Mouse (Mus musculus) c-Kit-positive CD71-positive TER-119-positive erythroid progenitor cells, embryonic 14.5 days (primary cell): ENCODE measurements around the gene Tcf25.
"Not testable (repeated sequence)": the region's sequence is repeated elsewhere in the genome, so short reads cannot be mapped to it uniquely, and the experiment has no call there.

Experiments used
- DNase-seq: peaks from one replicate; pipeline ENCODE4 v3.0.0-alpha.2; 2013; ENCODE audit warnings: low spot score

Gene Tcf25

GRCm38 (mm10) chr8:123430936-123431335 is 57.4 kb downstream of the Tcf25 start:
- not testable (repeated sequence) for DNase-seq

GRCm38 (mm10) chr8:123431616-123432365 is 58.2 kb downstream of the Tcf25 start:
- DNase-seq, result no peak

- DNase-seq, result no peak
Observed at GRCm38 (mm10) chr8:123432381-123432780, 58.8 kb downstream of the Tcf25 start.

GRCm38 (mm10) chr8:123433241-123433974 is 59.9 kb downstream of the Tcf25 start:
- DNase-seq, result not testable (repeated sequence)

GRCm38 (mm10) chr8:123441788-123442187 is 68.2 kb downstream of the Tcf25 start:
- no peak for DNase-seq

GRCm38 (mm10) chr8:123442351-123442750 is 68.8 kb downstream of the Tcf25 start:
- no peak for DNase-seq

GRCm38 (mm10) chr8:123442871-123443575 is 69.5 kb downstream of the Tcf25 start:
- DNase-seq, result peak; percentile 85

- peak; percentile 23 for DNase-seq
Observed at GRCm38 (mm10) chr8:123443576-123443921, 70.0 kb downstream of the Tcf25 start.

- DNase-seq, result no peak
Observed at GRCm38 (mm10) chr8:123444131-123444530, 70.6 kb downstream of the Tcf25 start.

- DNase-seq, result no peak
Observed at GRCm38 (mm10) chr8:123445981-123446380, 72.4 kb downstream of the Tcf25 start.

- DNase-seq, result no peak
Observed at GRCm38 (mm10) chr8:123446799-123447198, 73.2 kb downstream of the Tcf25 start.

GRCm38 (mm10) chr8:123450783-123451182 is 77.2 kb downstream of the Tcf25 start:
- DNase-seq, result no peak

- not testable (repeated sequence) for DNase-seq
Observed at GRCm38 (mm10) chr8:123451747-123452146, 78.2 kb downstream of the Tcf25 start.

- no peak for DNase-seq
Observed at GRCm38 (mm10) chr8:123452149-123452548, 78.6 kb downstream of the Tcf25 start.

- DNase-seq, result no peak
Observed at GRCm38 (mm10) chr8:123453291-123453690, 79.7 kb downstream of the Tcf25 start.
